Mouse (Mus musculus): Measurements from ENCODE around the gene Mrpl19.
A peak's percentile ranks its signal among the peaks of the same experiment; 100 is the strongest.

Gene Mrpl19

GRCm38 (mm10) chr6:81965296-81966067, at the start of gene Mrpl19:
Mrpl19 (minus strand) TSS chr6:81965958.
- DNase-seq (ENCODE audit: low read depth, low spot score) = peak; percentile 90

- DNase-seq (ENCODE audit: low read depth, low spot score) = no peak
Measured at GRCm38 (mm10) chr6:82012392-82012791, 46.6 kb upstream of the Mrpl19 start.

- no peak for DNase-seq (ENCODE audit: low read depth, low spot score)
Measured at GRCm38 (mm10) chr6:81990049-81990810, 24.5 kb upstream of the Mrpl19 start.

GRCm38 (mm10) chr6:81988341-81988740, 22.6 kb upstream of the Mrpl19 start:
- DNase-seq (ENCODE audit: low read depth, low spot score) = no peak

GRCm38 (mm10) chr6:81987580-81987979, 21.8 kb upstream of the Mrpl19 start:
- DNase-seq (ENCODE audit: low read depth, low spot score) = no peak

GRCm38 (mm10) chr6:81987010-81987409, 21.3 kb upstream of the Mrpl19 start:
- DNase-seq (ENCODE audit: low read depth, low spot score) = peak; percentile 51

GRCm38 (mm10) chr6:81986599-81986998, 20.8 kb upstream of the Mrpl19 start:
- DNase-seq (ENCODE audit: low read depth, low spot score) = no peak

GRCm38 (mm10) chr6:81986171-81986570, 20.4 kb upstream of the Mrpl19 start:
- no peak for DNase-seq (ENCODE audit: low read depth, low spot score)

GRCm38 (mm10) chr6:81979286-81979685, 13.5 kb upstream of the Mrpl19 start:
- DNase-seq (ENCODE audit: low read depth, low spot score) = no peak

- peak; percentile 56 for DNase-seq (ENCODE audit: low read depth, low spot score)
Measured at GRCm38 (mm10) chr6:81975971-81976621, 10.3 kb upstream of the Mrpl19 start.

- no peak for DNase-seq (ENCODE audit: low read depth, low spot score)
Measured at GRCm38 (mm10) chr6:81972595-81972994, 6.8 kb upstream of the Mrpl19 start.

GRCm38 (mm10) chr6:81971196-81971595, 5.4 kb upstream of the Mrpl19 start:
- DNase-seq (ENCODE audit: low read depth, low spot score) = no peak

- no peak for DNase-seq (ENCODE audit: low read depth, low spot score)
Measured at GRCm38 (mm10) chr6:81966068-81966544, 348 bp upstream of the Mrpl19 start.

- DNase-seq (ENCODE audit: low read depth, low spot score) = no peak
Measured at GRCm38 (mm10) chr6:81960284-81960683, 5.5 kb downstream of the Mrpl19 start.

GRCm38 (mm10) chr6:81959866-81960265, 5.9 kb downstream of the Mrpl19 start:
- DNase-seq (ENCODE audit: low read depth, low spot score) = no peak

GRCm38 (mm10) chr6:81957992-81958391, 7.8 kb downstream of the Mrpl19 start:
- no peak for DNase-seq (ENCODE audit: low read depth, low spot score)

GRCm38 (mm10) chr6:81956399-81956798, 9.4 kb downstream of the Mrpl19 start:
- DNase-seq (ENCODE audit: low read depth, low spot score) = no peak

GRCm38 (mm10) chr6:81955133-81955532, 10.6 kb downstream of the Mrpl19 start:
- DNase-seq (ENCODE audit: low read depth, low spot score) = no peak

GRCm38 (mm10) chr6:81946906-81947305, 18.9 kb downstream of the Mrpl19 start:
- no peak for DNase-seq (ENCODE audit: low read depth, low spot score)

GRCm38 (mm10) chr6:81944432-81944831, 21.3 kb downstream of the Mrpl19 start:
- DNase-seq (ENCODE audit: low read depth, low spot score) = no peak

GRCm38 (mm10) chr6:81943281-81943680, 22.5 kb downstream of the Mrpl19 start:
- DNase-seq (ENCODE audit: low read depth, low spot score) = no peak

- DNase-seq (ENCODE audit: low read depth, low spot score) = no peak
Measured at GRCm38 (mm10) chr6:81941718-81942117, 24.0 kb downstream of the Mrpl19 start.

Data from CD4-positive helper T cell, adult 2 months (primary cell).